Mouse (Mus musculus) neural tube, embryonic 12.5 days (tissue): ENCODE data around the gene Cisd3. TPM values are rescaled to one million over a fixed set of nuclear protein-coding genes. Genes with fewer than 3 reads are reported as not detected.

ENCODE experiments used
- ATAC-seq: fragments of 200-750 bp; cut with Nextera tagmentation; 2 replicates; pipeline ENCODE4 v1.8.0; 2017; ENCODE audit warnings: low read depth, mild to moderate bottlenecking, moderate TSS enrichment, moderate library complexity; ENCODE audit not compliant: low FRiP score
- H3K27ac ChIP-seq: fragments of 300-500 bp; sonication (generic); 2 replicates; pipeline ENCODE4 v1.5.1; 2016
- H3K27me3 ChIP-seq: fragments of 300-500 bp; sonication (generic); replicated peaks from 2 replicates; pipeline ENCODE4 v1.6.1; 2016; ENCODE audit warnings: mild to moderate bottlenecking
- H3K36me3 ChIP-seq: fragments of 300-500 bp; sonication (generic); 2 replicates; pipeline ENCODE4 v1.6.1; 2016; ENCODE audit warnings: mild to moderate bottlenecking
- H3K4me1 ChIP-seq: fragments of 300-500 bp; sonication (generic); 2 replicates; pipeline ENCODE4 v1.6.1; 2016
- H3K4me2 ChIP-seq: fragments of 300-500 bp; sonication (generic); replicated peaks from 2 replicates; pipeline ENCODE4 v1.6.1; 2016; ENCODE audit warnings: mild to moderate bottlenecking
- H3K4me3 ChIP-seq: fragments of 300-500 bp; sonication (generic); 2 replicates; pipeline ENCODE4 v1.5.1; 2016
- H3K9ac ChIP-seq: fragments of 300-500 bp; sonication (generic); 2 replicates; pipeline ENCODE4 v1.6.1; 2016; ENCODE audit warnings: mild to moderate bottlenecking
- H3K9me3 ChIP-seq: fragments of 300-500 bp; sonication (generic); 2 replicates; pipeline ENCODE4 v1.6.1; 2016; ENCODE audit warnings: mild to moderate bottlenecking
- WGBS: fragments of 180-500 bp; shearing (Covaris S2); methylation state at CpG from one replicate; pipeline ENCODE4 v1.1.7; 2016; 5-methylcytosine and 5-hydroxymethylcytosine counted together
- polyA plus RNA-seq: library from polyadenylated mRNA; unstranded; fragments of >200 nt; fragmentation: Nextera tagmentation; extraction: Ambion mirVana; gene quantifications from 2 replicates; pipeline ENCODE4 v1.2.1, GENCODE M21; 2016

Cisd3 gene
- polyA plus RNA-seq, 1 experiment from 2014 or later = 25.6 TPM

- Histone ChIP-seq H3K27me3 (peaks cover 20% of the 10 kb centered on the region), H3K36me3 (peaks cover 48% of the 10 kb centered on the region), H3K4me2 (peak overlapping the region; percentile 85), H3K9ac (no peak overlapping the region), H3K27ac (no peak overlapping the region), H3K4me1 (peaks cover 44% of the 10 kb centered on the region), H3K9me3 (no peaks in the 10 kb centered on the region), H3K4me3 (no peak overlapping the region; the same call in 1 of the 2 replicates)
- ATAC-seq = no peak
- WGBS = 92% methylated on average over 13 of the region's 13 CpGs
These were observed 20.2 kb upstream of the Cisd3 start for GRCm38 (mm10) chr11:97665431-97665830.

DNA sequence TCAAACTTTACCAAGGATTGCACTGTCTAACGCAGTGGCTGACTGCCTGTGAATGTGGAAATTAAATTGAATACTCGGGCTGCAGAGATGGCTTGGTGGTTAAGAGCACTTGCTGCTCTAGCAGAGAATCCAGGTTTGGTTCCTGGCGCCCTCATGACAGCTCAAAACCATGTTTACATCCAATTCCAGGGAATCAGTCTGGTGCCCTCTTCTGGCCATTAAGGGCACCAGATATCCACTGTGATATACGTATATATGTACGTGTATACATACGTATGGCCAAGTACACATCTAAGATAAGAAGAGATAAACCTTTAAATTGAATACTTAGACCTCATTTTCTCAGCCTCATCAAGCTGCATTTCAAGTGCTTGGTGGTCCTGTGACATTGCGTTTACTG is 19.4 kb upstream of the Cisd3 start:
- no peaks in the 10 kb centered on the region for H3K9me3 ChIP-seq
- peaks cover 36% of the 10 kb centered on the region for H3K4me1 ChIP-seq
- H3K4me3 ChIP-seq = no peak overlapping the region
- WGBS = 94% methylated on average over 7 of the region's 7 CpGs
- ATAC-seq = no peak
- peaks cover 56% of the 10 kb centered on the region for H3K36me3 ChIP-seq
- no peak overlapping the region for H3K27ac ChIP-seq
- no peak overlapping the region for H3K9ac ChIP-seq
- H3K27me3 ChIP-seq = peaks cover 14% of the 10 kb centered on the region
- no peak overlapping the region for H3K4me2 ChIP-seq

- ATAC-seq = no peak
- no peak overlapping the region for H3K27ac ChIP-seq
- H3K9ac ChIP-seq = no peak overlapping the region
- H3K27me3 ChIP-seq = peaks cover 8% of the 10 kb centered on the region
- H3K4me1 ChIP-seq = peaks cover 33% of the 10 kb centered on the region
- no peaks in the 10 kb centered on the region for H3K9me3 ChIP-seq
- no peak overlapping the region for H3K4me2 ChIP-seq
- peaks cover 62% of the 10 kb centered on the region for H3K36me3 ChIP-seq
- no peak overlapping the region for H3K4me3 ChIP-seq
- WGBS = 93% methylated on average over 15 of the region's 15 CpGs
These were observed 18.8 kb upstream of the Cisd3 start for GRCm38 (mm10) chr11:97666794-97667193.

DNA sequence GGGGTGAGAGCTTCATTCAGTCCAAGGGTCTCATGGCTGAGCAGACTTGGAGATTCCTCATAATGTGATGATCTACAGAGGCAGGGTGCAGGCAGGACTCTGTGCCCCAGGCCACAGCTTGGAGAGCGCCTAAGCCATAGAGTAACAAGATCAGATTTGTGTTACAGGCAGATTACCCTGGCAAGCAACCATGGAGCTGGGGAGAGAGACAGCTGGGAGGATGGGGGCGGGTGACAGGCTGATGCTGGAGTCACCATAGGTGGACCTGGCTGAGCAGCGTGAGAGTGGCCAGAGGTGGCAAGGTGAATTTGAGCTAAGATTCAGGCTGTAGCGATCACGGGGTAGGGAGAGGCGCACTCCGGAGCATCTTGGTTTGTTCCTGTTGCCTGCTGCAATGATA is 17.5 kb upstream of the Cisd3 start:
- Histone ChIP-seq H3K36me3 (peaks cover 76% of the 10 kb centered on the region), H3K9ac (no peak overlapping the region), H3K4me2 (no peak overlapping the region), H3K9me3 (no peaks in the 10 kb centered on the region), H3K27ac (no peak overlapping the region), H3K27me3 (no peaks in the 10 kb centered on the region), H3K4me1 (peaks cover 22% of the 10 kb centered on the region), H3K4me3 (no peak overlapping the region)
- 94% methylated on average over 7 of the region's 7 CpGs for WGBS
- no peak for ATAC-seq

GRCm38 (mm10) chr11:97669268-97669667 is 16.4 kb upstream of the Cisd3 start:
- H3K9ac ChIP-seq = 0 out of 2 replicates have a peak overlapping the region, but pooled peaks have one; percentile 29
- peaks cover 87% of the 10 kb centered on the region for H3K36me3 ChIP-seq
- H3K9me3 ChIP-seq = no peaks in the 10 kb centered on the region
- no peak overlapping the region for H3K4me3 ChIP-seq
- no peaks in the 10 kb centered on the region for H3K27me3 ChIP-seq
- H3K4me1 ChIP-seq = peaks cover 19% of the 10 kb centered on the region
- no peak for ATAC-seq
- WGBS = 66% methylated on average over 15 of the region's 15 CpGs
- no peak overlapping the region for H3K27ac ChIP-seq
- H3K4me2 ChIP-seq = no peak overlapping the region

DNA sequence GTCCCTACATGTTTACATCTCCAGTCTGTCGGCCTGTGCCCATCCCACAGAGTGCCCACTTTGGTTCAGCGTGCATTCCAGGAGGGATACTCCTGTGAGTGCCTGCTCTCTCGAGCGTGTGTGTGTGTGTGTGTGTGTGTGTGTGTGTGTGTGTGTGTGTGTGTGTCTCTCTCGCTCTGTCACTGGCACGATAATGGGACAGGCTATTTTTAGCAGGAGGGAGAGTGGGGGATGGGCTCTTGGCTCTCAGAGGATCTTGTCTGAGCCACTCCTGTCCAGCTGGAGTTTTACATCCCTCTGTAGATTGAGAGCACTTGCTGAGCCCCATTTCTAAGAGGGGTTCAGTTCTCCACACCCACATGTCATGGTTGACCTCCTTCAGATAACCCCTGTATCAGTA is 15.8 kb upstream of the Cisd3 start:
- peaks cover 14% of the 10 kb centered on the region for H3K4me1 ChIP-seq

GRCm38 (mm10) chr11:97670234-97671176 is 15.1 kb upstream of the Cisd3 start:
- Histone ChIP-seq H3K4me3 (no peak overlapping the region), H3K9ac (no peak overlapping the region), H3K27ac (no peak overlapping the region), H3K36me3 (peaks cover 96% of the 10 kb centered on the region), H3K4me2 (no peak overlapping the region), H3K4me1 (peaks cover 7% of the 10 kb centered on the region; the same call in 1 of the 2 replicates), H3K27me3 (no peaks in the 10 kb centered on the region), H3K9me3 (no peaks in the 10 kb centered on the region)
- no peak for ATAC-seq
- WGBS = 81% methylated on average over 13 of the region's 13 CpGs

More for the DNA sequence above, 15.8 kb upstream of the Cisd3 start:
- no peak for ATAC-seq
- H3K27ac ChIP-seq = no peak overlapping the region
- H3K9me3 ChIP-seq = no peaks in the 10 kb centered on the region
- peaks cover 92% of the 10 kb centered on the region for H3K36me3 ChIP-seq
- H3K4me3 ChIP-seq = no peak overlapping the region
- no peaks in the 10 kb centered on the region for H3K27me3 ChIP-seq
- no peak overlapping the region for H3K4me2 ChIP-seq
- H3K9ac ChIP-seq = no peak overlapping the region
- WGBS = 50% methylated on average over 6 of the region's 6 CpGs

DNA sequence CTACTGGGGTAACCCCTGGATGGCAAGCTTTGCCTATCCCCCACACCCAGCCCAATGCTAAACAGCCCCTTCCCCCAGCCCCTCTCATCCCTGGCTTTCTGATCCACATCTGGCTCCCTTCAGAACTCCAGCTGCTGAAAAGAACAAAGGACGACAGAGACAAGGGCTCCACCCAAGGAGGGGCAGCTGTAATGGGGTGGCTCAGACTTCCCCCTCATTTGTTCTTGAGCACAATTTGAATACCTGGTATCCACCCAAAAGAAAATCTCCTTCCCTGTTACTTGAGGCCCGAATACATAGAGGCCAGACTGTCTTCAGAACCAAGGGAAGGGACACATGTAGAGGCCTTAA is 14.5 kb upstream of the Cisd3 start:
- no peak overlapping the region for H3K9ac ChIP-seq
- H3K36me3 ChIP-seq = peaks cover 96% of the 10 kb centered on the region
- H3K4me1 ChIP-seq = peaks cover 6% of the 10 kb centered on the region; the same call in 1 of the 2 replicates
- no peak overlapping the region for H3K27ac ChIP-seq
- H3K4me3 ChIP-seq = no peak overlapping the region
- 43% methylated on average over 2 of the region's 2 CpGs for WGBS
- ATAC-seq = no peak
- no peaks in the 10 kb centered on the region for H3K9me3 ChIP-seq
- no peaks in the 10 kb centered on the region for H3K27me3 ChIP-seq
- no peak overlapping the region for H3K4me2 ChIP-seq

- Histone ChIP-seq H3K4me2 (no peak overlapping the region), H3K4me3 (no peak overlapping the region), H3K27me3 (no peaks in the 10 kb centered on the region), H3K9ac (no peak overlapping the region), H3K4me1 (peaks cover 13% of the 10 kb centered on the region; the same call in 1 of the 2 replicates), H3K27ac (no peak overlapping the region), H3K36me3 (peaks cover 99% of the 10 kb centered on the region), H3K9me3 (no peaks in the 10 kb centered on the region)
- ATAC-seq = no peak
- 86% methylated on average over 11 of the region's 11 CpGs for WGBS
These were observed 12.5 kb upstream of the Cisd3 start for GRCm38 (mm10) chr11:97673148-97673547.

DNA sequence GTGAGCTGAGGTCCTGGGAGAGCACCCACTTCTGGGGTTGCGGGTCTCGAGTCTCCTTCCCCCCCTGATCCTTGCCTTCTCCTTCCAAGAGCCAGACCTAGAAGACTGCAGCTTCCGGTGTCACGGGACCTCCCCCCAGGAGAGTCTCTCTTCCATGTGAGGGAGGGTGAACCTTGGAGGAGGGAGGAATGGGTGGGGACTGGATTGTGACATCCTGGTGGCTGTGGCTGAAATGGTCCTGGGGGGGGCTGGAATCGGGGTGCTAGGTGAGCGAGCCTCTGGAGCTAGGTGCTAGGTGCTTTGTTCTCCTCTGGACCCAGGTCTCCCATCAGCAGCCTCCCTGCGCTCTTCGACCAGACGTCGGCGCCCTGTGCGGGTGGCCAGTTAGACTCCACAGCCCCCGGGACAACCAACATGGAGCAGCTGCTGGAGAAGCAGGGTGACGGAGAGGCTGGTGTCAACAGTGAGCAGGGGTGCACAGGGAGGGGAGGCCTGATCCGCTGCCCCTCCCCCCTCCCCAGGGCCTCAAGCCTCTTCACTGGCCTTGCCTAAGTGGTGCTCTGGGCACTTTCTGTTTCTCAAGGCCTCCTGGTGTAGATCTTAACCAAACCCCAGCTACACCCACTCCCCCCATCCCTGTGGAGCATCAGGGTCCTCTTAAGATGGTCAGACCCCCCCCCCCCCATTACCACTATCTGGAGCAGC is 9.4 kb upstream of the Cisd3 start:
- Histone ChIP-seq H3K4me1 (peaks cover 10% of the 10 kb centered on the region; the same call in 1 of the 2 replicates), H3K9me3 (no peaks in the 10 kb centered on the region), H3K27me3 (no peaks in the 10 kb centered on the region), H3K4me2 (no peak overlapping the region), H3K4me3 (no peak overlapping the region), H3K36me3 (peaks cover 95% of the 10 kb centered on the region), H3K27ac (no peak overlapping the region), H3K9ac (no peak overlapping the region)
- 83% methylated on average over 15 of the region's 15 CpGs for WGBS
- ATAC-seq = no peak

- Histone ChIP-seq H3K4me3 (no peak overlapping the region), H3K4me1 (peaks cover 10% of the 10 kb centered on the region; the same call in 1 of the 2 replicates), H3K9ac (0 out of 2 replicates have a peak overlapping the region, but pooled peaks have one; percentile 9), H3K4me2 (no peak overlapping the region), H3K27ac (no peak overlapping the region), H3K9me3 (no peaks in the 10 kb centered on the region), H3K27me3 (no peaks in the 10 kb centered on the region), H3K36me3 (peaks cover 95% of the 10 kb centered on the region)
- WGBS = 35% methylated on average over 15 of the region's 15 CpGs
- no peak for ATAC-seq
These were observed 8.2 kb upstream of the Cisd3 start for GRCm38 (mm10) chr11:97677381-97677780.

- no peak for ATAC-seq
- Histone ChIP-seq H3K9me3 (no peaks in the 10 kb centered on the region), H3K9ac (0 out of 2 replicates have a peak overlapping the region, but pooled peaks have one; percentile 29), H3K4me3 (no peak overlapping the region), H3K27ac (no peak overlapping the region), H3K27me3 (no peaks in the 10 kb centered on the region), H3K4me1 (peaks cover 10% of the 10 kb centered on the region; the same call in 1 of the 2 replicates), H3K4me2 (no peak overlapping the region), H3K36me3 (peaks cover 94% of the 10 kb centered on the region)
- WGBS = 52% methylated on average over 8 of the region's 8 CpGs
These were observed 7.8 kb upstream of the Cisd3 start for GRCm38 (mm10) chr11:97677842-97678241.
